Mouse (Mus musculus): ENCODE measurements around the gene Nap1l5. TPM values are rescaled to one million over a fixed set of nuclear protein-coding genes. Genes with fewer than 3 reads are reported as not detected.

The Nap1l5 gene
- polyA plus RNA-seq (2012; rRNA removed; ENCODE audit: low replicate concordance) = 1.1 and 2.5 TPM in 2 replicates

DNA sequence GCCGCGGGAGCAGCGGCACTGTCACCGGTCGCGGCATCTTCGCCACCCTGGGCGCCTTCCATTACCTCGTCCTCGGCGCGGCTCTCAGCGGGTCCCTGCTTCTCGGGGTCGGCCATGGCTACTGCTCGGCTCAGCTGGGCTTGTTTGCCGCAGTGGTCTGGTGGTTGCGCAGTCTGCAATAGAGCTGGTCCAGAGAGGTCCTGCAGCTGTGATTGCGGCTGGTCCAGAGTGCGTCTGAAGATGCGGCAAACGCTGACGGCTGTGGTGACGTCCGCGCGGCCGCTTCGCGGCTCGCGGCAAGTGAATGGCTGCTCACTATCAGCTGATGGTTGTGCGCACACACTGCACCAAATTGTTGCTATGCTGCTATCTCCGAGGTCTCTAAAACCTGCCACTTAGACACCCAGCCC is at the start of gene Nap1l5:
TSS of gene Nap1l5 (minus strand) at position 225 of the 410 bp plus-strand sequence.

Other genes starting within 250 kb of the Nap1l5 start
- gene Herc3, start 75.6 kb downstream of the Nap1l5 start, polyA plus RNA-seq (2012; rRNA removed; ENCODE audit: low replicate concordance) = 18.2 and 21.6 TPM in 2 replicates
- gene Fam13a, start 117.5 kb upstream of the Nap1l5 start, polyA plus RNA-seq (2012; rRNA removed; ENCODE audit: low replicate concordance) = 13.5 and 27.3 TPM in 2 replicates

All from mammary gland, adult 2 months (tissue).